Mouse (Mus musculus) spleen, adult 2 months (tissue): ENCODE measurements at regions not wholly inside any gene's neighbourhood (a gene's known extent, or its start where the extent isn't known, plus 50 kb on each side); places are given as distances from the start of the nearest gene placed in this dataset.

Experiments used
- DNase-seq, 2 experiments: peaks; one replicate each; pipeline versions ENCODE4 v3.0.0 to v3.0.0-alpha.2; 2012 to 2021; ENCODE audit warnings: low spot score in 2 of 2, low read depth in 1 of 2
- H3K27ac ChIP-seq: fragments of 200-500 bp; 2 replicates; pipeline ENCODE4 v1.5.1; 2012; ENCODE audit warnings: low read length, inconsistent platforms; ENCODE audit not compliant: insufficient read depth
- H3K27me3 ChIP-seq: fragments of 200-500 bp; 2 replicates; pipeline ENCODE4 v1.6.1; 2012; ENCODE audit warnings: mild to moderate bottlenecking, moderate library complexity, low read length, inconsistent platforms; ENCODE audit not compliant: control insufficient read depth, insufficient read depth
- H3K36me3 ChIP-seq: fragments of 200-500 bp; 2 replicates; pipeline ENCODE4 v1.6.1; 2012; ENCODE audit warnings: mild to moderate bottlenecking, low read length, inconsistent platforms; ENCODE audit not compliant: control insufficient read depth, insufficient read depth
- H3K4me1 ChIP-seq: fragments of 200-500 bp; 2 replicates; pipeline ENCODE4 v1.6.1; 2011; ENCODE audit warnings: inconsistent platforms; ENCODE audit not compliant: control insufficient read depth, insufficient read depth, insufficient read length
- H3K4me3 ChIP-seq: fragments of 200-500 bp; 2 replicates; pipeline ENCODE4 v1.5.1; 2011; ENCODE audit warnings: mild to moderate bottlenecking, inconsistent platforms; ENCODE audit not compliant: insufficient read depth, insufficient read length; ENCODE audit errors: extremely low read depth
- CTCF ChIP-seq: fragments of 200-500 bp; IDR thresholded peaks from 2 replicates; pipeline ENCODE4 v1.5.1; 2011; ENCODE audit warnings: mild to moderate bottlenecking, inconsistent platforms; ENCODE audit not compliant: insufficient read depth, insufficient read length, insufficient replicate concordance; ENCODE audit errors: extremely low read depth
- POLR2A ChIP-seq: fragments of 200-500 bp; IDR thresholded peaks from 2 replicates; pipeline ENCODE4 v1.6.1; 2011; ENCODE audit warnings: low read depth, low read length, inconsistent platforms
- WGBS: fragments of 180-500 bp; shearing (Covaris S2); methylation state at CpG from one replicate; pipeline ENCODE4 v1.1.7; 2018; 5-methylcytosine and 5-hydroxymethylcytosine counted together

GRCm38 (mm10) chr2:178888704-178889103 lies 458.4 kb downstream of the Cdh26 start:
- no peak overlapping the region for H3K27ac ChIP-seq
- H3K4me1 ChIP-seq = no peaks in the 10 kb centered on the region
- no peak for TF ChIP-seq CTCF
- no peak for TF ChIP-seq POLR2A
- DNase-seq = no peak
- no peak overlapping the region for H3K4me3 ChIP-seq
- 82% methylated on average over 6 of the region's 6 CpGs for WGBS
- no peaks in the 10 kb centered on the region for H3K27me3 ChIP-seq
- H3K36me3 ChIP-seq = no peaks in the 10 kb centered on the region

GRCm38 (mm10) chr2:178902397-178902796 lies 472.1 kb downstream of the Cdh26 start:
- no peak for DNase-seq
- no peaks in the 10 kb centered on the region for H3K36me3 ChIP-seq
- H3K27ac ChIP-seq = no peak overlapping the region
- TF ChIP-seq POLR2A (no peak), CTCF (no peak)
- no peaks in the 10 kb centered on the region for H3K27me3 ChIP-seq
- WGBS = 76% methylated on average over 5 of the region's 5 CpGs
- H3K4me1 ChIP-seq = no peaks in the 10 kb centered on the region
- H3K4me3 ChIP-seq = no peak overlapping the region

GRCm38 (mm10) chr2:178909325-178909724 lies 479.0 kb downstream of the Cdh26 start:
- Histone ChIP-seq H3K36me3 (no peaks in the 10 kb centered on the region), H3K4me1 (no peaks in the 10 kb centered on the region), H3K27ac (no peak overlapping the region), H3K27me3 (no peaks in the 10 kb centered on the region), H3K4me3 (no peak overlapping the region)
- DNase-seq = no peak
- TF ChIP-seq CTCF = no peak
- no peak for TF ChIP-seq POLR2A
- WGBS = 81% methylated on average over 7 of the region's 7 CpGs

GRCm38 (mm10) chr2:178911646-178912045 lies 481.3 kb downstream of the Cdh26 start:
- TF ChIP-seq POLR2A (no peak), CTCF (no peak)
- Histone ChIP-seq H3K4me3 (no peak overlapping the region), H3K36me3 (no peaks in the 10 kb centered on the region), H3K27ac (no peak overlapping the region), H3K4me1 (no peaks in the 10 kb centered on the region), H3K27me3 (no peaks in the 10 kb centered on the region)
- WGBS = 50% methylated on average over 3 of the region's 3 CpGs
- DNase-seq = no peak

- Histone ChIP-seq H3K4me3 (no peak overlapping the region), H3K36me3 (no peaks in the 10 kb centered on the region), H3K27ac (no peak overlapping the region), H3K4me1 (no peaks in the 10 kb centered on the region; the same call in 1 of the 2 replicates), H3K27me3 (no peaks in the 10 kb centered on the region)
- no peak for DNase-seq
- no peak for TF ChIP-seq POLR2A
- TF ChIP-seq CTCF = no peak
- WGBS = 81% methylated on average over 6 of the region's 6 CpGs
These were observed 486.1 kb downstream of the Cdh26 start for GRCm38 (mm10) chr2:178916316-178917033.

GRCm38 (mm10) chr2:178924456-178925115 lies 494.3 kb downstream of the Cdh26 start:
- H3K4me1 ChIP-seq = peaks cover 5% of the 10 kb centered on the region; the same call in 1 of the 2 replicates
- no peak for DNase-seq
- no peaks in the 10 kb centered on the region for H3K36me3 ChIP-seq
- no peak overlapping the region for H3K27ac ChIP-seq
- TF ChIP-seq CTCF (no peak), POLR2A (no peak)
- H3K27me3 ChIP-seq = no peaks in the 10 kb centered on the region
- WGBS = 81% methylated on average over 4 of the region's 4 CpGs
- no peak overlapping the region for H3K4me3 ChIP-seq

- no peak overlapping the region for H3K27ac ChIP-seq
- no peak overlapping the region for H3K4me3 ChIP-seq
- H3K4me1 ChIP-seq = peaks cover 5% of the 10 kb centered on the region; the same call in 1 of the 2 replicates
- H3K36me3 ChIP-seq = no peaks in the 10 kb centered on the region
- no peak for TF ChIP-seq POLR2A
- no peak for TF ChIP-seq CTCF
- H3K27me3 ChIP-seq = no peaks in the 10 kb centered on the region
- WGBS = 79% methylated on average over 13 of the region's 13 CpGs
- DNase-seq = no peak
These were observed 496.8 kb downstream of the Cdh26 start for GRCm38 (mm10) chr2:178927038-178927660.
